Mouse (Mus musculus) kidney, embryonic 16.5 days (tissue): Measurements from ENCODE around the gene Gsk3b. TPM values are rescaled to one million over a fixed set of nuclear protein-coding genes. Genes with fewer than 3 reads are reported as not detected.
"Not testable (repeated sequence)": the region's sequence is repeated elsewhere in the genome, so short reads cannot be mapped to it uniquely, and the experiment has no call there.

Experiments used
- ATAC-seq: fragments of 200-750 bp; cut with Nextera tagmentation; 2 replicates; pipeline ENCODE4 v1.8.0; 2017; ENCODE audit warnings: moderate TSS enrichment; ENCODE audit not compliant: low FRiP score, low TSS enrichment
- H3K27ac ChIP-seq: fragments of 300-500 bp; sonication (generic); 2 replicates; pipeline ENCODE4 v1.5.1; 2014; ENCODE audit warnings: low read length
- H3K27me3 ChIP-seq: fragments of 300-500 bp; sonication (generic); 2 replicates; pipeline ENCODE4 v1.6.1; 2014; ENCODE audit warnings: low read length, control low read depth, mixed read lengths; ENCODE audit not compliant: insufficient read depth
- H3K36me3 ChIP-seq: fragments of 300-500 bp; sonication (generic); 2 replicates; pipeline ENCODE4 v1.6.1; 2014; ENCODE audit warnings: low read length, control low read depth, mixed read lengths; ENCODE audit not compliant: insufficient read depth
- H3K4me1 ChIP-seq: fragments of 300-500 bp; sonication (generic); 2 replicates; pipeline ENCODE4 v1.6.1; 2014; ENCODE audit warnings: low read length, control low read depth, mixed read lengths; ENCODE audit not compliant: insufficient read depth
- H3K4me2 ChIP-seq: fragments of 300-500 bp; sonication (generic); replicated peaks from 2 replicates; pipeline ENCODE4 v1.6.1; 2014; ENCODE audit warnings: low read depth, low read length
- H3K4me3 ChIP-seq: fragments of 300-500 bp; sonication (generic); 2 replicates; pipeline ENCODE4 v1.5.1; 2014; ENCODE audit warnings: mild to moderate bottlenecking, low read length
- H3K9ac ChIP-seq: fragments of 300-500 bp; sonication (generic); replicated peaks from 2 replicates; pipeline ENCODE4 v1.6.1; 2014; ENCODE audit warnings: low read length
- H3K9me3 ChIP-seq: fragments of 300-500 bp; sonication (generic); 2 replicates; pipeline ENCODE4 v1.6.1; 2016; ENCODE audit warnings: low read length, control low read depth
- WGBS: fragments of 180-500 bp; shearing (Covaris S2); extraction: QIAGEN DNeasy Blood & Tissue Kit; methylation state at CpG from one replicate; pipeline ENCODE4 v1.1.7; 2014; 5-methylcytosine and 5-hydroxymethylcytosine counted together
- polyA plus RNA-seq: library from polyadenylated mRNA; unstranded; fragments of >200 nt; fragmentation: Nextera tagmentation; extraction: Ambion mirVana; gene quantifications from 2 replicates; pipeline ENCODE4 v1.2.1, GENCODE M21; 2015

The Gsk3b gene
- polyA plus RNA-seq, 1 experiment from 2014 or later = 50.3 TPM

GRCm38 (mm10) chr16:38097521-38097920 is 8.7 kb downstream of the Gsk3b start:
- Histone ChIP-seq H3K4me3 (no peak overlapping the region), H3K36me3 (peaks cover 15% of the 10 kb centered on the region), H3K9ac (no peak overlapping the region), H3K4me1 (peaks cover 38% of the 10 kb centered on the region), H3K9me3 (no peaks in the 10 kb centered on the region), H3K27ac (no peak overlapping the region), H3K27me3 (no peaks in the 10 kb centered on the region), H3K4me2 (no peak overlapping the region)
- ATAC-seq = no peak
- WGBS = 45% methylated on average over 9 of the region's 9 CpGs

DNA sequence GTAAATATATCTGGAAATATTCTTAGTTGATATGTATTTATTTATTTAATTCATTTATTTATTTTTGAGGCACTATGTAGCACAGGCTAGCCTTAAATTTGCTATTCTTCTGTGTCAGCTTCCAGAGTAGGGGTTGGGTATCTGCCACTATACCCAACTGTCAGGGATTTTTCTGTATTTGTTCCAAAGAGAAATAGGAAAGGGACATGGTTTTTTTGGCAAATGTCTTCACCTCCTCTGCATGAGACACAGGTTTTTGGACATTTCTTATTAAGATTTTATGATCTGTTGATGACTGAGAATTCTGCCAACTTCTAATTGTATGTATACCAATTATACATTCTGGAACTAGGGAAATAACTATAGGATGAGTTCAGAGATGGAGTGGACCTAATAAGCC is 10.5 kb downstream of the Gsk3b start:
- Histone ChIP-seq H3K4me3 (no peak overlapping the region), H3K4me2 (no peak overlapping the region), H3K27me3 (no peaks in the 10 kb centered on the region), H3K4me1 (peaks cover 24% of the 10 kb centered on the region), H3K27ac (no peak overlapping the region), H3K9me3 (no peaks in the 10 kb centered on the region), H3K9ac (no peak overlapping the region), H3K36me3 (peaks cover 15% of the 10 kb centered on the region)
- no peak for ATAC-seq

DNA sequence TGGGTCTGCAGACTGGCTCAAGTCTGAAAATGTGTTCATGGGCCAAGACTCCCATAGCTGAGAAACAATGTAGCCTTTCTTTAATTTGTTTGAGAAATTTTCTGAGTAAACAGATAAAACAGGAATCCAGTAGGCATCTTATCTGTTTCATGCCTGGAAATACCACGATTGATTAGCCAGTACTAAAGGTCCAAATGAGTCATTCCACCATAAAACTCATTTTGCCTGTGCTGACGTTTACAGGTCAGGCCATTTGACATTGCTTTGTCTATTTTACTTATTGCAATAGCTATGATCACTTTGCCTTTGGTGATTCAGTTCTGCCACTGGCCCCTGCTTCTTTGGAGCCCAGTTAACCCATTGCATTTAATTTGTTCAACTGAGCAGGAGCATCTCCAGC is 11.8 kb downstream of the Gsk3b start:
- Histone ChIP-seq H3K9me3 (no peaks in the 10 kb centered on the region), H3K27me3 (no peaks in the 10 kb centered on the region), H3K9ac (no peak overlapping the region), H3K4me3 (no peak overlapping the region), H3K4me1 (peaks cover 11% of the 10 kb centered on the region), H3K4me2 (no peak overlapping the region), H3K36me3 (peaks cover 15% of the 10 kb centered on the region), H3K27ac (no peak overlapping the region)
- WGBS = 71% methylated on average over 2 of the region's 2 CpGs
- ATAC-seq = no peak

- no peak overlapping the region for H3K27ac ChIP-seq
- H3K4me3 ChIP-seq = no peak overlapping the region
- H3K36me3 ChIP-seq = peaks cover 10% of the 10 kb centered on the region; the same call in 1 of the 2 replicates
- no peak for ATAC-seq
- no peaks in the 10 kb centered on the region for H3K4me1 ChIP-seq
- no peaks in the 10 kb centered on the region; the same call in 1 of the 2 replicates for H3K9me3 ChIP-seq
- no peak overlapping the region for H3K4me2 ChIP-seq
- no peaks in the 10 kb centered on the region for H3K27me3 ChIP-seq
- no peak overlapping the region for H3K9ac ChIP-seq
- WGBS = 78% methylated on average over 2 of the region's 2 CpGs
Measured at GRCm38 (mm10) chr16:38105453-38105852, 16.7 kb downstream of the Gsk3b start.

DNA sequence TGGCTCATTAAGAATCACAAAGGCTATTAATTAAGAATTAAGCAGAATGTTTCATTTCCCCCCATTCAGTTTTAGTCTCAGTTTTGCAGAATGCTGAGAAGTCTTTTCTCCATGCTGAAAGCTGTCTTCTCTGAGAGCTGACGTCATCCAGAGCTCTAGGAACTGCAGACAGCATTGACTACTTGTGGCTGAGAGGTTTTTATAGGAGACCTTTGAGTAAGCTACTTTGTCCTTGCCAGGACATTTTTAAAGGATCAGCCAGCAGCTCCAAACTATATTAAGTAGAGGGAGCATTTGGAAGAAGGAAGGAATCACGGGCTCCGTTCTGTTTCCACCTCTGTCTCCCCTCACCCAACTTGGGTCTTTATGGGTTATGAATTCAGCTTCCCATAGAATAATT is 17.7 kb downstream of the Gsk3b start:
- Histone ChIP-seq H3K9ac (no peak overlapping the region), H3K36me3 (0 out of 2 replicates have a peak, but pooled peaks cover 6% of the 10 kb centered on the region), H3K4me3 (no peak overlapping the region), H3K27me3 (no peaks in the 10 kb centered on the region), H3K9me3 (no peaks in the 10 kb centered on the region; the same call in 1 of the 2 replicates), H3K4me2 (no peak overlapping the region), H3K4me1 (no peaks in the 10 kb centered on the region), H3K27ac (no peak overlapping the region)
- 93% methylated on average over 3 of the region's 3 CpGs for WGBS
- ATAC-seq = no peak

DNA sequence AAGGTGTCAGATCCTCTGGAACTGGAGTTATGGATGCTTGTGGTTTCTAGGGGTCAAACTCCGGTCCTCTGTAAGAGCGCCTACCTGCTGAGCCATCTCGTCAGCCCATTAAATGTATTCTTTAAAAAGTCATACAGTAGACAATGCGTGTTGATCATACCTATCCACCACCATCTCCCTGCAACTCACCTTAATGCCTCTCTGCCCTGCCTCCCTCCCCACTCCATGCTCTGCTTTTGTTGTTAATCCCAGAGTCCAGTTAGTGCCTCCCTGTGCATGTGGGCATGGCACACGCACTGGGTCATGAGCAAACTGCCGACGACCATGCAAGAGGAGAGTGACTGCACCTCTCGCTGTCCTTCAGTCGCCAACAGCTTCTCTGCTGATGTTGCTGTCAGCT is 21.2 kb downstream of the Gsk3b start:
- Histone ChIP-seq H3K27me3 (no peaks in the 10 kb centered on the region), H3K27ac (no peak overlapping the region), H3K9ac (no peak overlapping the region), H3K9me3 (no peaks in the 10 kb centered on the region; the same call in 1 of the 2 replicates), H3K4me3 (no peak overlapping the region), H3K4me2 (no peak overlapping the region), H3K4me1 (peaks cover 5% of the 10 kb centered on the region; the same call in 1 of the 2 replicates), H3K36me3 (peaks cover 14% of the 10 kb centered on the region; the same call in 1 of the 2 replicates)
- 84% methylated on average over 9 of the region's 9 CpGs for WGBS
- ATAC-seq = no peak

- Histone ChIP-seq H3K36me3 (peaks cover 14% of the 10 kb centered on the region; the same call in 1 of the 2 replicates), H3K4me1 (peaks cover 5% of the 10 kb centered on the region; the same call in 1 of the 2 replicates), H3K27ac (no peak overlapping the region), H3K9ac (no peak overlapping the region), H3K27me3 (no peaks in the 10 kb centered on the region), H3K4me2 (no peak overlapping the region), H3K4me3 (no peak overlapping the region), H3K9me3 (no peaks in the 10 kb centered on the region; the same call in 1 of the 2 replicates)
- WGBS = 29% methylated on average over 5 of the region's 5 CpGs
- ATAC-seq = no peak
Measured at GRCm38 (mm10) chr16:38110575-38110974, 21.8 kb downstream of the Gsk3b start.

GRCm38 (mm10) chr16:38114074-38114473 is 25.3 kb downstream of the Gsk3b start:
- peaks cover 14% of the 10 kb centered on the region; the same call in 1 of the 2 replicates for H3K4me1 ChIP-seq
- WGBS = 91% methylated on average over 2 of the region's 2 CpGs
- no peak overlapping the region for H3K9ac ChIP-seq
- no peak overlapping the region for H3K4me2 ChIP-seq
- no peak overlapping the region for H3K4me3 ChIP-seq
- H3K27me3 ChIP-seq = no peaks in the 10 kb centered on the region
- H3K27ac ChIP-seq = no peak overlapping the region
- H3K9me3 ChIP-seq = no peaks in the 10 kb centered on the region
- ATAC-seq = no peak
- H3K36me3 ChIP-seq = peaks cover 8% of the 10 kb centered on the region; the same call in 1 of the 2 replicates

GRCm38 (mm10) chr16:38117909-38118308 is 29.1 kb downstream of the Gsk3b start:
- ATAC-seq = not testable (repeated sequence)
- 79% methylated on average over 9 of the region's 9 CpGs for WGBS
- H3K4me1 ChIP-seq = peaks cover 22% of the 10 kb centered on the region

DNA sequence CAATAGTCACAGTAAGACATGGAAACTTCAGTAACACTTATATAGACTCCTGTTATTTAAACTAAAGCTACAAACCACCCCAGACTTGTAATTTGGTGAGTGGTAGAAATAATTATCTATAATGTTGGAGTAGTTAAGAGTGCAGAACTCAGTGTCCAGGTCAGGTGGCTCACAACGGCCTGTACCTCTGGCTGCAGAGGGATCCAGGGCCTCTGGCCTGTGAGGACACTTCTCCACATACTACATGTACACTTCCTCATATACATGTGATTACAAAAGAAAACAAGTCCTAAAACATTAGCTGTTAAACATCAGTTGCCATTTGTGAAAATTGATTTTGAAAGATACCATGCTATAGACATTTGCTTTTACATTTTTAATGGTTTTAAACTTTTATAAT is 29.9 kb downstream of the Gsk3b start:
- Histone ChIP-seq H3K4me1 (peaks cover 22% of the 10 kb centered on the region), H3K9me3 (no peaks in the 10 kb centered on the region), H3K27me3 (no peaks in the 10 kb centered on the region), H3K4me2 (no peak overlapping the region), H3K36me3 (peaks cover 8% of the 10 kb centered on the region; the same call in 1 of the 2 replicates), H3K27ac (no peak overlapping the region), H3K9ac (no peak overlapping the region), H3K4me3 (no peak overlapping the region)
- no peak for ATAC-seq
- WGBS = 78% methylated on average over 1 of the region's 1 CpGs

More at GRCm38 (mm10) chr16:38117909-38118308, 29.1 kb downstream of the Gsk3b start:
- not testable (repeated sequence) for H3K36me3 ChIP-seq, H3K9me3 ChIP-seq, H3K4me2 ChIP-seq, H3K27me3 ChIP-seq, H3K27ac ChIP-seq, H3K9ac ChIP-seq, H3K4me3 ChIP-seq
